11 mouse cellular contexts compared by ENCODE assay signal in the genomic region with DNA sequence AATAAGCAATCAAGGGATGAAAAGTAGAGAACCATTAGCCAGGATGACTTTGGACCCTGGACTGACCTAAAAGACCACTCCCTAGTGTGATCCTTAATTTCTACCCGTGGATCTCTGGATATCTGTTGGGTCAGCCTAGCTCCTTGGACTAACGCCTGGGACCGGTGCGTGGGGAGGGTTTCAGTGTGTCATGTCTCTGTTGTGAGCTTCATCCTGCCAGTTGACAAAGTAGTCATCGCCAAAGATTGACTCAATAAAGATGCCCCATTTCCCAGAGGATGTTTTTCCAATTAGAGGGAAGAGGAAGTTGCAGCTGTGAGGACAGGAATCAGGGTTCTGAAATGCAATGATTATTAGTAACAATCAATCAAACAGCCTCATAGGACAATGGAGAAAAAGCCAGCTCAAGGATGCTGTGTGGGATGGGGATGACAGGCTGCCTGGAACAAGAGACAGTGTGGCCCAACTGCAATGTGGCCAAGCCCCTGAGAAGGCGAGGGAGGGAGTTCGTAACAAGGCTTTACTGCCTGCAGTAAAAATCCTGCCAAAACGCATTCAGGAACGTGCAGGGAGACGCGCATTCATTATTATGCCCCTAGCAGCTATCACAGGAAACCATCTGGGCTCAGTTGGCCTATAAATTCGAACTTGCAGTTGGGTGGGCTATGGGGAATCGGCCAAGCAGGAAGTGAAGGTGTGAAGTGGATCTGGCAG. TPM values are rescaled to one million over a fixed set of nuclear protein-coding genes. Genes with fewer than 3 reads are reported as not detected.
DNase-seq lines count a peak whose midpoint lies in the region; ATAC-seq and TF ChIP-seq lines count a peak whose summit lies in the region.
"Had no signal": no experiment of that assay in that cellular context is flagged by ENCODE, and none has a peak within 500 bp of the region (broad histone marks: within the 10 kb centered on the region; RNA-seq: fewer than 3 reads in every experiment).

No protein-coding gene starts in this region.

- H3K9ac ChIP-seq in forebrain, postnatal 0 days, result no peak overlapping the region
- no peak overlapping the region for H3K9ac ChIP-seq in lung, postnatal 0 days (replicated peaks; ENCODE audit: low read depth)
- H3K9ac ChIP-seq: embryonic facial prominence, embryonic 15.5 days had no signal

- no peaks in the 10 kb centered on the region for H3K9me3 ChIP-seq in forebrain, postnatal 0 days (ENCODE audit: low read length)
- no peaks in the 10 kb centered on the region for H3K9me3 ChIP-seq in hindbrain, embryonic 10.5 days
- no peaks in the 10 kb centered on the region for H3K9me3 ChIP-seq in lung, postnatal 0 days (ENCODE audit: low read length)
- H3K9me3 ChIP-seq: embryonic facial prominence, embryonic 15.5 days had no signal

- DNase-seq in layer of hippocampus, postnatal 14 days (ENCODE audit: low spot score in 2 of 2), result peak; percentile 25 to 69
- no peak for DNase-seq in layer of hippocampus, postnatal 25 days (ENCODE audit: extremely low spot score in 1 of 2, low spot score in 1 of 2)
- DNase-seq in forebrain, postnatal 0 days, result peak; percentile 64
- DNase-seq in hindbrain, embryonic 10.5 days (ENCODE audit: low spot score), result no peak
- peak; percentile 39 for DNase-seq in lung, postnatal 0 days (ENCODE audit: low spot score)
- DNase-seq in urinary bladder, postnatal 10 days (ENCODE audit: low spot score), result no peak
- DNase-seq in thymus, adult 18-20 months, result no peak

- no peak overlapping the region for H3K4me2 ChIP-seq in forebrain, postnatal 0 days (ENCODE audit: low read depth)
- no peak overlapping the region for H3K4me2 ChIP-seq in lung, postnatal 0 days (replicated peaks; ENCODE audit: low read depth, low read length)
- H3K4me2 ChIP-seq: embryonic facial prominence, embryonic 15.5 days had no signal

- peaks cover 10% of the 10 kb centered on the region for H3K4me1 ChIP-seq in forebrain, postnatal 0 days (ENCODE audit: insufficient read depth)
- peaks cover 19% of the 10 kb centered on the region; the same call in 1 of the 2 replicates for H3K4me1 ChIP-seq in hindbrain, embryonic 10.5 days (replicated peaks)
- H3K4me1 ChIP-seq in lung, postnatal 0 days (ENCODE audit: insufficient read depth, low read depth, low read length), result no peaks in the 10 kb centered on the region

- no peaks in the 10 kb centered on the region for H3K36me3 ChIP-seq in forebrain, postnatal 0 days (ENCODE audit: insufficient read depth)
- H3K36me3 ChIP-seq in hindbrain, embryonic 10.5 days, result no peaks in the 10 kb centered on the region
- no peaks in the 10 kb centered on the region for H3K36me3 ChIP-seq in lung, postnatal 0 days (ENCODE audit: insufficient read depth, low read length)
- H3K36me3 ChIP-seq: embryonic facial prominence, embryonic 15.5 days had no signal

- 34% methylated on average over 13 of the region's 13 CpGs for WGBS in forebrain, postnatal 0 days
- 65% methylated on average over 13 of the region's 13 CpGs for WGBS in hindbrain, embryonic 10.5 days
- 35% methylated on average over 13 of the region's 13 CpGs for WGBS in lung, postnatal 0 days

- peak; percentile 58 for ATAC-seq in forebrain, postnatal 0 days
- peak; percentile 40; the same call in 1 of the 2 replicates for ATAC-seq in lung, postnatal 0 days
- no peak for ATAC-seq in CD4-positive, CD25-positive, alpha-beta regulatory T cell, adult 4 months
- ATAC-seq: Patski had no signal

- no peak overlapping the region for H3K4me3 ChIP-seq in forebrain, postnatal 0 days (ENCODE audit: low read depth, low read length)
- no peak overlapping the region for H3K4me3 ChIP-seq in hindbrain, embryonic 10.5 days
- no peak overlapping the region for H3K4me3 ChIP-seq in lung, postnatal 0 days (ENCODE audit: low read depth, low read length)
- H3K4me3 ChIP-seq: embryonic facial prominence, embryonic 15.5 days; layer of hippocampus, adult 2 months had no signal

- no peak overlapping the region; the same call in 1 of the 2 replicates for H3K27ac ChIP-seq in forebrain, postnatal 0 days (ENCODE audit: low read depth, low read length)
- H3K27ac ChIP-seq in hindbrain, embryonic 10.5 days, result 0 out of 2 replicates have a peak overlapping the region, but pooled peaks have one; percentile 9
- no peak overlapping the region for H3K27ac ChIP-seq in lung, postnatal 0 days (ENCODE audit: low read length)
- H3K27ac ChIP-seq: embryonic facial prominence, embryonic 15.5 days; layer of hippocampus, adult 2 months had no signal

- no peak for TF ChIP-seq EP300 in lung, postnatal 0 days (IDR thresholded peaks at IDR 0.05)

- H3K27me3 ChIP-seq in forebrain, postnatal 0 days (ENCODE audit: insufficient read depth, low read length), result no peaks in the 10 kb centered on the region
- no peaks in the 10 kb centered on the region for H3K27me3 ChIP-seq in hindbrain, embryonic 10.5 days (ENCODE audit: insufficient read depth, poor library complexity, severe bottlenecking)
- no peaks in the 10 kb centered on the region for H3K27me3 ChIP-seq in lung, postnatal 0 days (replicated peaks; ENCODE audit: insufficient read depth, low read length)
- H3K27me3 ChIP-seq: embryonic facial prominence, embryonic 15.5 days had no signal

- TF ChIP-seq CTCF in forebrain, postnatal 0 days (IDR thresholded peaks at IDR 0.05; ENCODE audit: low read depth), result no peak
- TF ChIP-seq CTCF in lung, postnatal 0 days (IDR thresholded peaks at IDR 0.05), result no peak

RNA-seq across cellular contexts. Expression of a gene that starts 27.3 kb away (rescaled TPM):
- 10 to 100 TPM; 19.8 to 25.5 TPM for total RNA-seq in layer of hippocampus, postnatal 14 days (2021)
- total RNA-seq in layer of hippocampus, postnatal 25 days (2021), result 10 to 100 TPM; 19.2 to 21.5 TPM
- total RNA-seq in forebrain, postnatal 0 days (2014; rRNA removed), result 19.9 and 23.8 TPM in 2 replicates
- polyA plus RNA-seq in forebrain, postnatal 0 days (2015; fragmentation: Nextera tagmentation; extraction: Ambion mirVana), result 26.9 and 27.8 TPM in 2 replicates
- 15.8 and 21.2 TPM in 2 replicates for polyA plus RNA-seq in hindbrain, embryonic 10.5 days (2016; fragmentation: Nextera tagmentation; extraction: Ambion mirVana)
- 30.6 and 46.5 TPM in 2 replicates for polyA plus RNA-seq in lung, postnatal 0 days (2015; fragmentation: Nextera tagmentation; extraction: Ambion mirVana)
- 1 to 10 TPM in 1 of 2 experiments, under 1 TPM in 1; 0.38 to 2.1 TPM for polyA plus RNA-seq in CD4-positive, CD25-positive, alpha-beta regulatory T cell, adult 4 months (2017; shearing (Covaris generic))

Comparison
In these comparisons a context has a peak if more than half of its experiments do, and no peak if none do; other contexts are left out.
1. DNase-seq: peak in layer of hippocampus, postnatal 14 days (2 of 2), forebrain, postnatal 0 days (single experiment) and lung, postnatal 0 days (single experiment); none in layer of hippocampus, postnatal 25 days (0 of 2), hindbrain, embryonic 10.5 days (single experiment), urinary bladder, postnatal 10 days (single experiment) and thymus, adult 18-20 months (0 of 2).